Mouse (Mus musculus): Measurements from ENCODE around the gene Tprkb. TPM values are rescaled to one million over a fixed set of nuclear protein-coding genes. Genes with fewer than 3 reads are reported as not detected.

The Tprkb gene
- total and polyA plus RNA-seq, 2 experiments from 2014 or later, result 43.7 to 61.5 TPM

DNA sequence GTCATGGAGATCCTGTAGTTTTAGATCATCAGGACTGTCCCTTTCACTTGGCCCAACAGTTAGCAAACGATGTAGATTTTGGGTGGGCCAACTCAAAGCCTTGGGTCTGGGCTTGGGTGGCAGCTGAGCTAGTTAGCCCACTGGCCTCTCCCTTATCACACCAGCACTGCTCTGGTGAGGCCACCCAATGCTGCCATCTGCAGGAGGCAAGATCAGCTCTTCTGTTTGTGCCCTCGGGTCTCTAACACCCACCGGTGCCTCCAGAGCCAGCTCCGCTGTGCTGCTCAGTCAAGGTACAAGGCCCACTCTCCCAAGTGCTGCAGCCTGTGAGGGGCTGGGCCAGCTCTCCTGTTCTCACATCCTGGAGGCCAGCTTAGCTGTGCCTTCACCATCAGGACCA lies 55.0 kb downstream of the Tprkb start:
- Histone ChIP-seq H3K4me1 (ENCODE audit: insufficient read depth, low read length) (no peaks in the 10 kb centered on the region), H3K9me3 (ENCODE audit: low read length) (no peaks in the 10 kb centered on the region), H3K27ac (ENCODE audit: low read depth, low read length) (no peak overlapping the region), H3K4me3 (ENCODE audit: low read depth, low read length) (no peak overlapping the region), H3K27me3 (ENCODE audit: insufficient read depth, low read length) (no peaks in the 10 kb centered on the region), H3K36me3 (ENCODE audit: insufficient read depth, low read length) (no peaks in the 10 kb centered on the region), H3K4me2 (ENCODE audit: low read depth, low read length, poor library complexity, severe bottlenecking) (no peak overlapping the region), H3K9ac (replicated peaks; ENCODE audit: low read length, poor library complexity, severe bottlenecking) (no peak overlapping the region)
- ATAC-seq (ENCODE audit: low FRiP score) (no peak), DNase-seq (ENCODE audit: low spot score) (no peak)
- WGBS, result 81% methylated on average over 4 of the region's 4 CpGs
- TF ChIP-seq CTCF (IDR thresholded peaks at IDR 0.05), result peak; percentile 16; the same call in 1 of the 2 replicates

DNA sequence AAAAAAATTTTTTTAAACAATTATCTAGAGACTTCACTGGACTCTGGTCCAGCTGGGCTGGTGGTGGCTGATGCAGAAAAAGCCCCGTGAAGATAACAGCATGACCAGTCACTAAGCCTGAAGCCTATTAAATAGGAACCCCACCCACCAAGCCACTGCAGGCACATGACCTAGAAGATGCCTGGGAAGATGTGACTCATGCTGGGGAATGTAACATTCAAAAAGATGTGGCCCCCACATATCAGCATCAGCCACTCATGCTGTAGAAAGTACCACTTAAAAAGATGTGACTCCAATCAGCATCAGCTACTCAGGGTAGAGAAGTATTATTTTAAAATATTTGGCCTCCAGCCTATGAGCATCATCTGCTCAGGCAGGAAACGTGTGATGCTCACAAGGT lies 58.2 kb downstream of the Tprkb start:
- TF ChIP-seq CTCF (IDR thresholded peaks at IDR 0.05), result no peak
- H3K4me3 ChIP-seq (ENCODE audit: low read depth, low read length), result no peak overlapping the region
- H3K27ac ChIP-seq (ENCODE audit: low read depth, low read length), result no peak overlapping the region
- no peaks in the 10 kb centered on the region for H3K36me3 ChIP-seq (ENCODE audit: insufficient read depth, low read length)
- H3K27me3 ChIP-seq (ENCODE audit: insufficient read depth, low read length), result no peaks in the 10 kb centered on the region
- DNase-seq (ENCODE audit: low spot score) (no peak), ATAC-seq (ENCODE audit: low FRiP score) (no peak)
- H3K9ac ChIP-seq (replicated peaks; ENCODE audit: low read length, poor library complexity, severe bottlenecking), result no peak overlapping the region
- no peaks in the 10 kb centered on the region for H3K4me1 ChIP-seq (ENCODE audit: insufficient read depth, low read length)
- H3K9me3 ChIP-seq (ENCODE audit: low read length), result no peaks in the 10 kb centered on the region
- WGBS, result 55% methylated on average over 2 of the region's 2 CpGs
- no peak overlapping the region for H3K4me2 ChIP-seq (ENCODE audit: low read depth, low read length, poor library complexity, severe bottlenecking)

DNA sequence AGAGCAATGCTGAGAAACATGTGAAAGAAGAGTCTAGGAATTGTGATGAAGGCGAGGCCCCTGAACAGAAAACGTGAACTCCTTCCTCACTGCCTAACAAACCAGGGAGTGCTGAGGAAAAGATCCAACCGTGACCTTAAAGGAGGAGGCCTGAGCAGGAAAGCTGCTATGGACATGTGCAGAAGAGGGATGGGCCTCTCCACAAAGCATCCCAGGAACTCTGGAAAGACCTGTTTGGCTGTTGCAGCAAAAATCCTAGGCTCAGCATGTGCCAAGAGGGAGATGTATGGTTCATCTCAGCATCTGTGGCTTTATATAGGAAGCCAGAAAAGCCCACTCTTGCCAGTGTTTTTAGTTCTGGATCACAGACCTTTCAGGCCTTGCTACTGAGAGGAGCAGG lies 61.0 kb downstream of the Tprkb start:
- Histone ChIP-seq H3K4me3 (ENCODE audit: low read depth, low read length) (no peak overlapping the region), H3K4me2 (ENCODE audit: low read depth, low read length, poor library complexity, severe bottlenecking) (no peak overlapping the region), H3K27me3 (ENCODE audit: insufficient read depth, low read length) (no peaks in the 10 kb centered on the region), H3K9ac (replicated peaks; ENCODE audit: low read length, poor library complexity, severe bottlenecking) (no peak overlapping the region), H3K27ac (ENCODE audit: low read depth, low read length) (no peak overlapping the region), H3K9me3 (ENCODE audit: low read length) (no peaks in the 10 kb centered on the region), H3K4me1 (ENCODE audit: insufficient read depth, low read length) (no peaks in the 10 kb centered on the region), H3K36me3 (ENCODE audit: insufficient read depth, low read length) (no peaks in the 10 kb centered on the region)
- no peak for DNase-seq (ENCODE audit: low spot score)
- no peak for TF ChIP-seq CTCF (IDR thresholded peaks at IDR 0.05)
- WGBS, result 83% methylated on average over 3 of the region's 3 CpGs
- no peak for ATAC-seq (ENCODE audit: low FRiP score)

DNA sequence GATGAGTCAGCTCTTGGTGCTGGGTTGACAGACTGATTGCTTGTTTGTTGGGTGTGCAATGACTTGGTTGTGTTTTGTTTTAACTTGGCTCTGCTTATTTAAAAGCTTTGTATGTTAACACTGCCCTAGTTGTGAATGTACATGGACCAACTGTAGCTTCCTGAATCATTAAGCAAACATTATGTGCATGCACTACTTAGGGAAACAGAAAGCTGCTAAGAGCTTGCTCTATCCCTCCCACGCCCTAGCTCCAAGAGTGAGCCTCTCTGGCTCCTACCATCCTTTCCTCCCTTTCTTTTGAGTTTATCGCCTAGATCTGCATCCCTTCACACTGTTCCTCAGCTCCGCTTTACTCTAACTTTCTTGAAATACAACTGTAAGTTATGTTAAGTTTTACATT lies 61.7 kb downstream of the Tprkb start:
- no peak for ATAC-seq (ENCODE audit: low FRiP score)
- H3K9me3 ChIP-seq (ENCODE audit: low read length), result no peaks in the 10 kb centered on the region
- no peak overlapping the region for H3K27ac ChIP-seq (ENCODE audit: low read depth, low read length)
- no peak overlapping the region for H3K4me3 ChIP-seq (ENCODE audit: low read depth, low read length)
- no peak overlapping the region for H3K4me2 ChIP-seq (ENCODE audit: low read depth, low read length, poor library complexity, severe bottlenecking)
- no peaks in the 10 kb centered on the region for H3K4me1 ChIP-seq (ENCODE audit: insufficient read depth, low read length)
- H3K9ac ChIP-seq (replicated peaks; ENCODE audit: low read length, poor library complexity, severe bottlenecking), result no peak overlapping the region
- TF ChIP-seq CTCF (IDR thresholded peaks at IDR 0.05), result no peak
- H3K36me3 ChIP-seq (ENCODE audit: insufficient read depth, low read length), result no peaks in the 10 kb centered on the region
- 86% methylated on average over 3 of the region's 3 CpGs for WGBS
- H3K27me3 ChIP-seq (ENCODE audit: insufficient read depth, low read length), result no peaks in the 10 kb centered on the region
- DNase-seq (ENCODE audit: low spot score), result no peak

DNA sequence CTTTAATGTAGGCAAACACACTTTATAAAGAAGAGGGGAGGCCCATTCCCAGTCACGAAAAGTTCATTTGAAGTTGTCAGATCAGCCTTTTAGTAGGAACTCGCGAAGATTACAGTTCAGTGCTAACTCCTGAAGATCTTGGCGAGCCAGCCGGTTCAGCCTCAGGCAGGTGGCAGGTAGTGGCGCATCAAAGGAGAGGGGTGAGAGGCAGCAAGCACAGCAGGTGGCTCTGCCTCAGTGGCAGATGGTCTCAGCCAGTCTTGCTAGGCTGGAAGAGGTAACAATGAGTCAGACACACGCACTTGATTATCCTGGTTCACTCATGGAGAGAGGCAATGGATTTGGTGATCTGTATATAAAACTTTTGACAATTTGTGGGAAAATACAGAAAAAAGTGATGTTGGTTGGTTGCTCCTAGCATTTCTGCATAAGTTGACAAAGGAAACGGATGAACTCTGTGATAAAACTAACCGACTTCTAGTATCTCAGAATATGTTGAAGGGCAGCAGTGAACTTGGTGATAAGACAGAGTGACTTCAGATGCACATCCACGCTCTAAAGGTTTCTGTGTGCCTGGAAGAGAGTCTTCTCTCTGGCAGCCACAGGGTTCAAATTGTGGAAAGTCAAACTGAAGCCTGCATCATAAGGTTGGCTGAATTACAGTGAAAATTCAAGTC lies 63.4 kb downstream of the Tprkb start:
- TF ChIP-seq CTCF (IDR thresholded peaks at IDR 0.05), result no peak
- H3K4me1 ChIP-seq (ENCODE audit: insufficient read depth, low read length), result no peaks in the 10 kb centered on the region
- no peaks in the 10 kb centered on the region for H3K9me3 ChIP-seq (ENCODE audit: low read length)
- H3K4me3 ChIP-seq (ENCODE audit: low read depth, low read length), result no peak overlapping the region
- no peaks in the 10 kb centered on the region for H3K27me3 ChIP-seq (ENCODE audit: insufficient read depth, low read length)
- WGBS, result 71% methylated on average over 10 of the region's 10 CpGs
- DNase-seq (ENCODE audit: low spot score) (no peak), ATAC-seq (ENCODE audit: low FRiP score) (no peak)
- H3K4me2 ChIP-seq (ENCODE audit: low read depth, low read length, poor library complexity, severe bottlenecking), result no peak overlapping the region
- no peak overlapping the region for H3K27ac ChIP-seq (ENCODE audit: low read depth, low read length)
- H3K9ac ChIP-seq (replicated peaks; ENCODE audit: low read length, poor library complexity, severe bottlenecking), result no peak overlapping the region
- H3K36me3 ChIP-seq (ENCODE audit: insufficient read depth, low read length), result no peaks in the 10 kb centered on the region

DNA sequence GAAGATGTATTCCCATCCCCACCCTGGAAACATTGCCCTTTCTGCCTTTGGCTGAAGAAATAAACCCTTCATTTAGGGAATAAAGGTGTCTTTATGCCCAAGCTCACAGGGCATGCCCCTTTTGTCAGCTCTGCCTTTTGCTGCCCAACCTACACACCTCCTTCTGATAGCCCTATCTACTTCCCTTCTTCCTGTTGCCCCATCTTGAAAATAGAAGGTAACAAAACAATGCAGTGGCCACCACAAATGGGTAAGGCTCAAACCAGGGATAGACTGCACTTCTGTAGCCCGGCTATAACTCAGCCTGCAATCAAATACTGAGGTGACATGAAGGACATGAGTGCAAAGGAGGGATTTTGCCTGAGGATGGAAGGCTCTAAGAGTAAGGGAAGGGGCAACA lies 64.1 kb downstream of the Tprkb start:
- H3K27me3 ChIP-seq (ENCODE audit: insufficient read depth, low read length), result no peaks in the 10 kb centered on the region
- no peaks in the 10 kb centered on the region for H3K36me3 ChIP-seq (ENCODE audit: insufficient read depth, low read length)
- no peak for ATAC-seq (ENCODE audit: low FRiP score)
- H3K4me1 ChIP-seq (ENCODE audit: insufficient read depth, low read length), result no peaks in the 10 kb centered on the region
- no peak overlapping the region for H3K27ac ChIP-seq (ENCODE audit: low read depth, low read length)
- H3K9me3 ChIP-seq (ENCODE audit: low read length), result no peaks in the 10 kb centered on the region
- H3K4me2 ChIP-seq (ENCODE audit: low read depth, low read length, poor library complexity, severe bottlenecking), result no peak overlapping the region
- H3K4me3 ChIP-seq (ENCODE audit: low read depth, low read length), result no peak overlapping the region
- no peak for DNase-seq (ENCODE audit: low spot score)
- no peak for TF ChIP-seq CTCF (IDR thresholded peaks at IDR 0.05)
- H3K9ac ChIP-seq (replicated peaks; ENCODE audit: low read length, poor library complexity, severe bottlenecking), result no peak overlapping the region
- WGBS, result 97% methylated on average over 1 of the region's 1 CpGs

Data from midbrain, postnatal 0 days (tissue).